Mouse (Mus musculus): ENCODE data around the gene Hbs1l.

The Hbs1l gene

DNA sequence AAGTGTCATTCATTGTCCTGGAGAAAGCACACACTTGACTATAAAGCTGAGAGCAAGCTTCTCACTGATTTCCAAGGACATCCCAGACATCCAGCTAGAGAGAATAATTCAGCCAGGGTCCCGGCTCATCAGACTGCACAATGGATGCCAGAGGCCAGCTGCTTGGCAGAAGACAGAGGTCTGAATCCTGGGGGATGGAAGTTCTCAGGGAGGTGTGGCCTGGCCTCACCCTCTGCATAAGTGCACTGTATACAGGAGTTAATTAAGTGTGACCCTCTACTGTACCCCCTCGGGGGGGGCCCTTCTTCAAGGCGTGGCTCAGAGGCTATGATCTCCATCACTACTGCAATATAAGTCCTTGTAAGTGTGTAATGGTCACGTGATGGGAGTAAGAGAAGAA is 105.5 kb downstream of the Hbs1l start:
- in situ Hi-C loops (cut with MboI) = no loop called here

DNA sequence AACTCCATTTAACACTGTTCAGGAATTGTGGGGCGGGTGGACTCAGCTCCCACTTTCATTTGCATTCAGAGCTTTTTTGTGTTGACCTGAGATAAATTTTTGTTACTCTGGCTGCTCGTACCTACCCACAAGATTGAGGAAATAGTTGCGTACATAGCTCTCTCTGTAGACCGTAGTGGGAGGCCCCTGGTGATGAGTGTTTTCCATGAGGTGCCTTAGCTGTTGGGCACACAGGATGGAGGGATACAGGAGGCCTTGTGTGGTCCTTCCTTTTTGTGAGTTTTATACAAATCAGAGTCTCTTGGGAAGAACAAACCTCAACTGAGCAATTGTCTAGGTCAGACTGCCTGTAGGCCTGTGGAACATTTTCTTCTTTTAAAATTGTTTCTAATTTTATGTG is 109.0 kb downstream of the Hbs1l start:
- in situ Hi-C loops (cut with MboI) = no loop called here

DNA sequence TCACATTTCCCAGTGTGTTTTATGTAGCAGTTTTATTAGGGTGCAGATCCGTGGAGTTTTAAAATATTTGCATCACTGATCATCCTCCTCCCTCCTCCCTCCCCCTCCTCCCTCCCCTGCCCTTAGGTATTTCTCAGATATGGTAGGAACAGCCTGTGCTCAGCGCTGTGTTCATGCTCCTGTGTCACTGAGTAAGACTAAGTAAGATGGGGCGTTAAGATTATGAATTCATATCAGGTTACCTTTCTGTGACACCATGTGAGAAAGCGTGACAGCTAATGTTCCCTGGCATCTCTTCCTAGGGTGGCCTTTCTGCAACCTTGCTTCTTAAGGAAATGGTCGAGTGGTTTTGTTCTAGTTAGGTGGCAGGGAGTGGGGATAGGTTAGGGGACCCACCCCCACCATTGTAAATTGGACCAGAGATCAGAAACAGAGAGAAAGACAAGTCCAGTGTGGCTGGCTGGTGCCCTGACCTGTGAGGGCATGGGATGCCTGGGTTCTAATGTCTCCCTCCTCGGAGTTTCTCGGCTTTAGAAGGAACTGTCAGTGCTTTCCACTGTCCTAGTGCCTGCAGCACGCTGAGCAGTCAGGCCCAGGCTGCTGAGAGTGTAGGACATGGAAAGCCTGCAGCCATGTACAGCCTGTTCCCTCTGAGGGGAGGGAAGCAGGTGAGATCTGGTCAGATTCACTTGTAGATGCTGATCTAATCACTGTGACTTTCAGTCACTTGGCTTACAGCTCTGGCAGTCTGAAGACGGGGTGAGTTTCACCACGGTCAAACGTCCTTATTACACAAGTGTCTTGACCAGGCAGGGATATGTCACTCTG is 110.1 kb downstream of the Hbs1l start:
- in situ Hi-C loops (cut with MboI) = no loop called here

DNA sequence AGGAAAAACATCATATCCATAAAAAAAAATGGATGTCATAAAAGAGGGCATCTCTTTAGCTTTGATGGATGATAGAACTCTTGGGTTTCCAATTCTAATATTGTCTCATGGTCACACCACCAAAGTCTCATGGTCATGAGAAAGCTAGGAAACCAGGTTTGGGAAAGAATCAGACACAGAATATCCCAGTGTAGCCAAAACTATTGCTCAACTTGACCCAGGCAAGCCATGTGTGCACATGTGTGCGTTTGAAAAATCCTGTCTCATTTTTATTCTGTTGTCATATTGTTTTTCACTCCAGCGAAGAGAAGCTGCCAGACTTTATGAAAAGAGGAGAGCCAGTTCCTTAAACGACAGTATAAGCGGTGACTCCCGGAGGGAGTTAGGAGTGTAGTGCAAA is 114.9 kb downstream of the Hbs1l start:
- in situ Hi-C loops (cut with MboI) = no loop called here

DNA sequence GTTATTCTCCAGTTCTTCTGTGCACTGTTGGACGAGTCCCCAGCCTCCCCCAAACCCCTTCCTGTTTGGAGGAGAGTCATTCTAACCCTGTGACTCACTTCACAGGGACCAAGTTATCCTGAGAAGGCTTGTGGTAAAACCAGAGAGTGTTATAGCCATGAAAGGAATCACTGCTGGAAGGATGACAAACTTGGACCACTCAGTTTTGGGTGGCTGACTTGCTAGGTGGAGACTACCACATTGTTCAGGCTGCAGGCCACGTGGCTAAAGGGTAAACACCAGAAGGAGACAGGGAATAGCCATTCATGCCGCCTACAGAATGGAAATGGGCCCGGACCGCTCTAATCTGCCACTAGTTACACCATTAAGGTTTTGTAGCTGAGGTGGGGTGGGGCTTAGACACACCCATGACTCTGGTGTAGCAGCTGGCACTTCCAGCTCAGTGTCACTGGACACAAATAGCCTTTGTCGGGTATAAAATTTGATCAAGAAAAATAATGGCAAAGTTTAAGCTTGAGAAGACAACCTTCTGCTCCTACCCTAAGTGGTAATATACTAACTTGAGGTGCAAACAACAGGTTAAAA is 115.9 kb downstream of the Hbs1l start:
- in situ Hi-C loops (cut with MboI) = no loop called here

DNA sequence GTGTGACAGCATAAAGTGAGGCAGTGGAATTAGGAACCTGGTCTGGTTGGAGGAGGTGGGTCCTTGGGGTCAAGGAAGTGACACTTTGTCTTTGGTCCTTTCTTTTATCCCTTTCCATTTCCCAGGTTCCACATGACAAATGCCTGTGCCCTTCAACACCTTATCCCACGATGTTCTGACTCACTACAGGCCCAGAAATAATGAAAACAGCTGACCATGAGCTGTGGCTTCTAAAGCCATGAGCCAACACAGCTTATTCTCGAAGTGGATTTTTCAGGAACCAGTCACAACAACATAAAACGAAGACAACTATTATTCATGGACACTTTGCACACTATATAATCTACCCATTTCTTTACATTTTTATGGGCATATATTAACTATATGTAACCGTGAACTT is 119.3 kb downstream of the Hbs1l start:
- in situ Hi-C loops (cut with MboI) = no loop called here

DNA sequence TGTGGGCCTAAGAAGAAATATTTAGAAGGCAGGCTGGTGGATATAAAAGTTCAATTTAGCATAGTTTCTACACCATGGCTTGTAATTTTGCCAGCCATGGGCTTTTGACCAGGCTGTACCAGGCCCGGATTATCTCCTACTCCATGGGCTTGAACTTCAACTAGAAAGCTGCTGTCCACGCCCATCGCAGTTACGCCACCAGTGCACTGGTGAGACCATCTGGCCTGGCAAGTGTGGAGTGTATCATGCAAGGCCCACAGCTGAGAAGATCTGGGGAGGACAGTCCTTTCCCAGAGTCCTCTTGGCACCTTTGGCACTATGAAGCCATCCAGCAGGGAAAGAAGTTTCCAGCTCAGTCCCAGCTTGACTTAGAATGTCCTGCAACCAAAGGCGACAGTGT is 120.4 kb downstream of the Hbs1l start:
- in situ Hi-C loops (cut with MboI) = no loop called here
